Comparison of ENCODE assay signal across 27 mouse cellular contexts in the genomic region with DNA sequence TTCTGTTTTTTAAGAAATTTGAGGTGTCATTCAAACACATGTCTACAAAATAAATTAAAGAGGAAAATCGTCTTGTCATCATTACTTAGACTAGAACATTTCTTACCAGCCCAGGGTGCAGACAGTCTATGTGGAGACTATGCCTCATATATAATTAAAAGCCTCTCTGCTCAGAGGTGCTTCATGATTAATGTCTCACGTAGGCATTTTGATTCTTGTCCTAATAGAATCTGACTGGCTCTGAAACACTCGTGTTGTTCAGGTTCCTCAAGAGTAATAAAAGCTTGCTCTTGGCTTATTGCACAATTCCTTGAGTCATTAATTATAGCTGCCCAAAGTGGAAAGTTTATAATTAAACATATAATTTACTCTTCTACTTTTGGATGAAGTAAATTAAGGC.
DNase-seq lines count a peak whose midpoint lies in the region; ATAC-seq and TF ChIP-seq lines count a peak whose summit lies in the region.
"Had no signal": no experiment of that assay in that cellular context is flagged by ENCODE, and none has a peak within 500 bp of the region (broad histone marks: within the 10 kb centered on the region; RNA-seq: fewer than 3 reads in every experiment).

No protein-coding gene starts in this region.

- no peak overlapping the region for H3K4me2 ChIP-seq in hindbrain, embryonic 15.5 days
- no peak overlapping the region for H3K4me2 ChIP-seq in hindbrain, embryonic 12.5 days (replicated peaks)
- H3K4me2 ChIP-seq in midbrain, postnatal 0 days (ENCODE audit: low read depth, low read length, poor library complexity, severe bottlenecking), result no peak overlapping the region
- no peak overlapping the region for H3K4me2 ChIP-seq in midbrain, embryonic 11.5 days
- no peak overlapping the region for H3K4me2 ChIP-seq in hindbrain, postnatal 0 days (ENCODE audit: low read depth, low read length)
- H3K4me2 ChIP-seq: embryonic facial prominence, embryonic 13.5 days; forebrain, embryonic 12.5 days; forebrain, embryonic 15.5 days; heart, embryonic 13.5 days; intestine, embryonic 15.5 days had no signal

- WGBS in hindbrain, embryonic 15.5 days, result 53% methylated on average over 3 of the region's 3 CpGs
- 74% methylated on average over 3 of the region's 3 CpGs for WGBS in hindbrain, embryonic 12.5 days
- WGBS in midbrain, postnatal 0 days, result 63% methylated on average over 3 of the region's 3 CpGs
- 80% methylated on average over 3 of the region's 3 CpGs for WGBS in midbrain, embryonic 11.5 days
- WGBS in hindbrain, postnatal 0 days, result 57% methylated on average over 3 of the region's 3 CpGs

- H3K4me3 ChIP-seq in hindbrain, embryonic 15.5 days, result no peak overlapping the region
- H3K4me3 ChIP-seq in hindbrain, embryonic 12.5 days, result no peak overlapping the region
- no peak overlapping the region for H3K4me3 ChIP-seq in midbrain, postnatal 0 days (ENCODE audit: low read depth, low read length)
- no peak overlapping the region for H3K4me3 ChIP-seq in midbrain, embryonic 11.5 days (ENCODE audit: low read depth, low read length)
- no peak overlapping the region for H3K4me3 ChIP-seq in hindbrain, postnatal 0 days (ENCODE audit: low read length)
- H3K4me3 ChIP-seq: embryonic facial prominence, embryonic 10.5 days; embryonic facial prominence, embryonic 13.5 days; erythroblast, embryonic 14.5 days; forebrain, embryonic 12.5 days; forebrain, embryonic 15.5 days; heart, adult 2 months; heart, embryonic 10.5 days; heart, embryonic 13.5 days; intestine, embryonic 15.5 days had no signal

- no peak for TF ChIP-seq CTCF in midbrain, postnatal 0 days (IDR thresholded peaks at IDR 0.05)
- no peak for TF ChIP-seq CTCF in brain, embryonic 14.5 days (IDR thresholded peaks at IDR 0.05; ENCODE audit: borderline replicate concordance, extremely low read depth, insufficient read depth, insufficient read length)
- no peak for TF ChIP-seq CTCF in hindbrain, postnatal 0 days (IDR thresholded peaks at IDR 0.05; ENCODE audit: low read depth)

- H3K9me3 ChIP-seq in hindbrain, embryonic 15.5 days, result no peaks in the 10 kb centered on the region
- no peaks in the 10 kb centered on the region for H3K9me3 ChIP-seq in hindbrain, embryonic 12.5 days (replicated peaks)
- no peaks in the 10 kb centered on the region for H3K9me3 ChIP-seq in midbrain, postnatal 0 days (ENCODE audit: low read length)
- H3K9me3 ChIP-seq in midbrain, embryonic 11.5 days (ENCODE audit: control insufficient read depth, low read length), result no peaks in the 10 kb centered on the region
- H3K9me3 ChIP-seq in hindbrain, postnatal 0 days (ENCODE audit: low read length), result no peaks in the 10 kb centered on the region
- H3K9me3 ChIP-seq: embryonic facial prominence, embryonic 10.5 days; embryonic facial prominence, embryonic 13.5 days; forebrain, embryonic 12.5 days; forebrain, embryonic 15.5 days; heart, embryonic 10.5 days; heart, embryonic 13.5 days; intestine, embryonic 15.5 days had no signal

- peak; percentile 51 for DNase-seq in midbrain, postnatal 0 days (ENCODE audit: low spot score)
- DNase-seq in midbrain, embryonic 11.5 days (ENCODE audit: low spot score, missing footprints), result no peak
- DNase-seq in brain, embryonic 14.5 days (ENCODE audit: low read depth), result peak; percentile 18
- DNase-seq in hindbrain, postnatal 0 days (ENCODE audit: low spot score), result peak; percentile 37
- DNase-seq in layer of hippocampus, postnatal 14 days (ENCODE audit: low spot score in 2 of 2), result no peak
- DNase-seq in cerebellum, postnatal 4 days (ENCODE audit: low spot score in 2 of 2), result no peak
- DNase-seq: adrenal gland, adult 2 months; adrenal gland, postnatal 14 days; cerebellum, adult 18-20 months; cerebellum, adult 9-10 months; cerebellum, postnatal 25 days; embryo, embryonic 11 days; gastrocnemius, postnatal 25 days; heart, adult 2 months; heart, postnatal 14 days; heart, postnatal 4 days had no signal

- TF ChIP-seq POLR2A in brain, embryonic 14.5 days (IDR thresholded peaks at IDR 0.05; ENCODE audit: borderline replicate concordance, extremely low read depth, insufficient read depth, insufficient read length, poor library complexity, severe bottlenecking), result no peak

- peak; percentile 82 for ATAC-seq in hindbrain, embryonic 15.5 days (ENCODE audit: low FRiP score, low read depth)
- no peak for ATAC-seq in hindbrain, embryonic 12.5 days (ENCODE audit: low FRiP score)
- ATAC-seq in midbrain, postnatal 0 days (ENCODE audit: low FRiP score), result no peak
- no peak for ATAC-seq in midbrain, embryonic 11.5 days (ENCODE audit: low FRiP score)
- ATAC-seq in hindbrain, postnatal 0 days, result no peak
- ATAC-seq: CD4-positive, CD25-positive, alpha-beta regulatory T cell, adult 4 months; forebrain, embryonic 15.5 days; intestine, embryonic 15.5 days had no signal

- no peak overlapping the region for H3K9ac ChIP-seq in hindbrain, embryonic 15.5 days
- H3K9ac ChIP-seq in hindbrain, embryonic 12.5 days, result no peak overlapping the region
- no peak overlapping the region for H3K9ac ChIP-seq in midbrain, postnatal 0 days (replicated peaks; ENCODE audit: low read length, poor library complexity, severe bottlenecking)
- H3K9ac ChIP-seq in midbrain, embryonic 11.5 days (ENCODE audit: low read length), result no peak overlapping the region
- H3K9ac ChIP-seq in hindbrain, postnatal 0 days (replicated peaks; ENCODE audit: low read length), result no peak overlapping the region
- H3K9ac ChIP-seq: embryonic facial prominence, embryonic 13.5 days; forebrain, embryonic 12.5 days; forebrain, embryonic 15.5 days; heart, embryonic 13.5 days; intestine, embryonic 15.5 days had no signal

- H3K27ac ChIP-seq in hindbrain, embryonic 15.5 days (replicated peaks), result no peak overlapping the region
- no peak overlapping the region for H3K27ac ChIP-seq in hindbrain, embryonic 12.5 days
- no peak overlapping the region for H3K27ac ChIP-seq in midbrain, postnatal 0 days (ENCODE audit: low read depth, low read length)
- no peak overlapping the region for H3K27ac ChIP-seq in midbrain, embryonic 11.5 days (ENCODE audit: low read depth, low read length)
- H3K27ac ChIP-seq in hindbrain, postnatal 0 days, result no peak overlapping the region
- H3K27ac ChIP-seq: embryonic facial prominence, embryonic 10.5 days; embryonic facial prominence, embryonic 13.5 days; forebrain, embryonic 12.5 days; forebrain, embryonic 15.5 days; heart, adult 2 months; heart, embryonic 10.5 days; heart, embryonic 13.5 days; intestine, embryonic 15.5 days had no signal

- H3K4me1 ChIP-seq in hindbrain, embryonic 15.5 days (replicated peaks), result no peaks in the 10 kb centered on the region
- no peaks in the 10 kb centered on the region for H3K4me1 ChIP-seq in hindbrain, embryonic 12.5 days
- no peaks in the 10 kb centered on the region for H3K4me1 ChIP-seq in midbrain, postnatal 0 days (ENCODE audit: insufficient read depth, low read length)
- no peaks in the 10 kb centered on the region for H3K4me1 ChIP-seq in midbrain, embryonic 11.5 days (ENCODE audit: control insufficient read depth, insufficient read depth, low read length)
- no peaks in the 10 kb centered on the region for H3K4me1 ChIP-seq in hindbrain, postnatal 0 days (ENCODE audit: insufficient read depth, low read length)
- H3K4me1 ChIP-seq: embryonic facial prominence, embryonic 10.5 days; embryonic facial prominence, embryonic 13.5 days; forebrain, embryonic 12.5 days; forebrain, embryonic 15.5 days; heart, embryonic 10.5 days; heart, embryonic 13.5 days; intestine, embryonic 15.5 days had no signal

- H3K27me3 ChIP-seq in hindbrain, embryonic 15.5 days, result no peaks in the 10 kb centered on the region
- H3K27me3 ChIP-seq in hindbrain, embryonic 12.5 days, result no peaks in the 10 kb centered on the region
- H3K27me3 ChIP-seq in midbrain, postnatal 0 days (ENCODE audit: insufficient read depth, low read length), result no peaks in the 10 kb centered on the region
- H3K27me3 ChIP-seq in midbrain, embryonic 11.5 days (ENCODE audit: control insufficient read depth, insufficient read depth, low read length), result no peaks in the 10 kb centered on the region
- no peaks in the 10 kb centered on the region for H3K27me3 ChIP-seq in hindbrain, postnatal 0 days (ENCODE audit: insufficient read depth, low read length)
- H3K27me3 ChIP-seq: embryonic facial prominence, embryonic 13.5 days; forebrain, embryonic 12.5 days; forebrain, embryonic 15.5 days; heart, embryonic 13.5 days; intestine, embryonic 15.5 days had no signal

- no peaks in the 10 kb centered on the region for H3K36me3 ChIP-seq in hindbrain, embryonic 15.5 days
- no peaks in the 10 kb centered on the region for H3K36me3 ChIP-seq in hindbrain, embryonic 12.5 days
- no peaks in the 10 kb centered on the region for H3K36me3 ChIP-seq in midbrain, postnatal 0 days (ENCODE audit: insufficient read depth, low read length)
- H3K36me3 ChIP-seq in midbrain, embryonic 11.5 days (ENCODE audit: control insufficient read depth, insufficient read depth, low read length), result no peaks in the 10 kb centered on the region
- no peaks in the 10 kb centered on the region for H3K36me3 ChIP-seq in hindbrain, postnatal 0 days (ENCODE audit: insufficient read depth, low read length)
- H3K36me3 ChIP-seq: embryonic facial prominence, embryonic 10.5 days; embryonic facial prominence, embryonic 13.5 days; forebrain, embryonic 12.5 days; forebrain, embryonic 15.5 days; heart, embryonic 10.5 days; heart, embryonic 13.5 days; intestine, embryonic 15.5 days had no signal

Comparison
In these comparisons a context has a peak if more than half of its experiments do, and no peak if none do; other contexts are left out.
1. DNase-seq: peak in midbrain, postnatal 0 days (single experiment), brain, embryonic 14.5 days (single experiment) and hindbrain, postnatal 0 days (single experiment); none in midbrain, embryonic 11.5 days (single experiment), layer of hippocampus, postnatal 14 days (0 of 2) and cerebellum, postnatal 4 days (0 of 2).